Mouse (Mus musculus) embryonic fibroblast, embryonic 13.5 days (primary cell): ENCODE results near the gene Gm11213. TPM values are rescaled to one million over a fixed set of nuclear protein-coding genes. Genes with fewer than 3 reads are reported as not detected.
A peak's percentile ranks its signal among the peaks of the same experiment; 100 is the strongest.

Experiments used
- H3K27ac ChIP-seq: 2 replicates; pipeline ENCODE4 v1.5.1; 2012; ENCODE audit warnings: low read length, control low read depth, inconsistent platforms; ENCODE audit not compliant: insufficient read depth
- H3K4me1 ChIP-seq: 2 replicates; pipeline ENCODE4 v1.6.1; 2011; ENCODE audit warnings: low read length; ENCODE audit not compliant: control insufficient read depth, insufficient read depth
- H3K4me3 ChIP-seq: 2 replicates; pipeline ENCODE4 v1.5.1; 2011; ENCODE audit warnings: mild to moderate bottlenecking, control low read depth, low read length; ENCODE audit not compliant: insufficient read depth
- CTCF ChIP-seq: IDR thresholded peaks from 2 replicates; pipeline ENCODE4 v1.5.1; 2011; ENCODE audit warnings: mild to moderate bottlenecking, control low read depth, low read length, moderate library complexity, borderline replicate concordance; ENCODE audit not compliant: insufficient read depth
- POLR2A ChIP-seq: IDR thresholded peaks from 2 replicates; pipeline ENCODE4 v1.6.1; 2011; ENCODE audit warnings: low read depth, mild to moderate bottlenecking, control low read depth, low read length, moderate library complexity
- polyA plus RNA-seq: library from polyadenylated mRNA; stranded (reverse); fragments of >200 nt; gene quantifications from 2 replicates; pipeline ENCODE4 v1.2.4, GENCODE M21; 2011; ENCODE audit warnings: low read depth; ENCODE audit not compliant: missing spikeins, insufficient read length

Gm11213 gene
- polyA plus RNA-seq, 1 experiment, result not detected

GRCm38 (mm10) chr4:63561861-63562675 lies 43.0 kb downstream of the Gm11213 start:
- Histone ChIP-seq H3K27ac (no peak overlapping the region), H3K4me1 (0 out of 2 replicates have a peak, but pooled peaks cover 6% of the 10 kb centered on the region), H3K4me3 (no peak overlapping the region)
- TF ChIP-seq POLR2A (no peak), CTCF (no peak)

- no peak overlapping the region for H3K4me3 ChIP-seq
- H3K4me1 ChIP-seq, result 0 out of 2 replicates have a peak, but pooled peaks cover 6% of the 10 kb centered on the region
- 0 out of 2 replicates have a peak overlapping the region, but pooled peaks have one; percentile 3 for H3K27ac ChIP-seq
- TF ChIP-seq CTCF (no peak; the same call in 1 of the 2 replicates), POLR2A (no peak)
These were observed 45.0 kb downstream of the Gm11213 start for GRCm38 (mm10) chr4:63560079-63560478.

- 0 out of 2 replicates have a peak overlapping the region, but pooled peaks have one; percentile 2 for H3K27ac ChIP-seq
- H3K4me3 ChIP-seq, result peak overlapping the region; percentile 60
- TF ChIP-seq CTCF (no peak), POLR2A (no peak)
- H3K4me1 ChIP-seq, result 0 out of 2 replicates have a peak, but pooled peaks cover 6% of the 10 kb centered on the region
These were observed 45.8 kb downstream of the Gm11213 start for GRCm38 (mm10) chr4:63559127-63559697.

- Histone ChIP-seq H3K4me1 (0 out of 2 replicates have a peak, but pooled peaks cover 6% of the 10 kb centered on the region), H3K27ac (peak within 1 kb of the TSS; percentile 27), H3K4me3 (peak within 1 kb of the TSS; percentile 60)
- TF ChIP-seq CTCF (no peak), POLR2A (peak; percentile 67)
These were observed 46.5 kb downstream of the Gm11213 start, which contains the start of gene Tmem268 for GRCm38 (mm10) chr4:63558407-63559081. Gene Tmem268, plus strand, starts transcription at chr4:63558781.

DNA sequence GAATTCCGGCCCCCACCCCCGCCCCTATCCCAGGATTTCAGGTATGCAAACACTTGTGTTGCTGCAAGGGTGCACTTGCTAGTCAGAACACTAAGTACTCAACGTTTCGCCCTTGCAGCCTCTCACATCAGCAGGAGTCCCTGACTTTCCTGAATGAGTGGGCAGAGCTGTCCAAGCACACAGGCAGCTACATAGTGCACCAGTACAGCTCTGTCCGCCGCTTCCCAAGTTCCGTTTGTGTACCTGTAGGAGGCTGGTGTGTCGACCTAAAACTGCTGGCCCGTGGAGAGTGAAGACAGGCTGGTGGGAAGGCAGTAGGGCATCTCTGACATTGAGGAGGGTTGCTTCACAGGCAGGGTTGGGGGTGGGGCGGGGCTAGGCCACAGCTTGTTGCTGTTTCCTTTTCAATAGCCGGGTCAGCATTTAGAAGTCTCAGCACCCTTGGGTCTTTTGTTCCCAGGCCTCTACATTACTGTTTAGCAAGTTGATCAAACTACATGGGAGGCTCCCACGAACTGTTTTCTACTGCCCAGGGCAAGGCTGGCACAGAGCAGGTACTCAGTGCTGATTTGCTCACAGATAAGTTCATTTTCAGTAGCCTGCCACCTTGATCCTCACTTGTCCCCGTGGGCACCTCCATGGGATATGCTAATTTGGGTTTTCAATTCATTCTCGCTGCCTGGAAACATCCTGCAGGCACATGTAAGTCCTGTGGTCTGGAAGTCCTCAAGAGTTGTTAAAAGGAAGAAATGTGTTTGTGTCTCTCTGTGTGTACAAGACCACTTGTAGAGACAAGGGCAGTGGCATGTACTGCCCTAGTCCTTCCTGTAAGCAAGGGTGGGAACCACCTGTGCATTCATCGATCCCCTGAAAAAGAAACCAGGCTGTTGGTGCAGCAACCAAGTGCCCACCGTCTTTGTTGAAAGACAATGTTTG lies 47.7 kb downstream of the Gm11213 start:
- TF ChIP-seq POLR2A (0 out of 2 replicates have a peak, but pooled peaks have one; percentile 24), CTCF (no peak)
- Histone ChIP-seq H3K4me1 (0 out of 2 replicates have a peak, but pooled peaks cover 6% of the 10 kb centered on the region), H3K4me3 (0 out of 2 replicates have a peak overlapping the region, but pooled peaks have one; percentile 60), H3K27ac (0 out of 2 replicates have a peak overlapping the region, but pooled peaks have one; percentile 27)

- H3K27ac ChIP-seq, result no peak overlapping the region
- H3K4me3 ChIP-seq, result no peak overlapping the region
- TF ChIP-seq POLR2A, result no peak
- no peak for TF ChIP-seq CTCF
- H3K4me1 ChIP-seq, result 0 out of 2 replicates have a peak, but pooled peaks cover 6% of the 10 kb centered on the region
These were observed 48.4 kb downstream of the Gm11213 start for GRCm38 (mm10) chr4:63556665-63557064.

- Histone ChIP-seq H3K27ac (no peak overlapping the region), H3K4me1 (0 out of 2 replicates have a peak, but pooled peaks cover 6% of the 10 kb centered on the region), H3K4me3 (no peak overlapping the region)
- TF ChIP-seq POLR2A, result no peak
- TF ChIP-seq CTCF, result no peak
These were observed 50.0 kb downstream of the Gm11213 start for GRCm38 (mm10) chr4:63555111-63555510.

DNA sequence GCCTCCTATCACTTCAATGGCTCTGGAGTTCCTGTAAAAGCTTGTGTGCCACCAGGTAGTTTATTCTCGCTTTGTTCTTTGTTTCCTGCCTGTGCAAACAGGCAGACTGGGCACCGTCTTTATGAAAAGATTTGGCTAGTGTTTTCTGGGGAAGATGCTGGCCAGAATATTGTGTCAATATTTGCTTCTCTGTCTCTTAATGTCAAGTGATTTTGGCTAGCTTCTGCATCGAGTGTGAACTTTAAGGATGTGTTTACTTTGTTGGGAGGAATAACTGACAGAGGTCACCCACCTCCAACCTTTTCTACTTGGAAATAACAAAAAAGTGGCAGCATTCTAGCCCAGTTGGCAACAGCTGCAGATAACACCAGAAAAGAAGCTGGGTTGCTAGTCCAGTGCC lies 50.4 kb downstream of the Gm11213 start:
- TF ChIP-seq CTCF, result no peak
- TF ChIP-seq POLR2A, result no peak
- H3K27ac ChIP-seq, result no peak overlapping the region
- 0 out of 2 replicates have a peak, but pooled peaks cover 6% of the 10 kb centered on the region for H3K4me1 ChIP-seq
- no peak overlapping the region for H3K4me3 ChIP-seq
